Mouse (Mus musculus): ENCODE results near the gene Hist4h4.

- TF ChIP-seq CTCF (IDR thresholded peaks at IDR 0.05; ENCODE audit: extremely low read depth, insufficient read length, insufficient replicate concordance, low read depth, low read length) (no peak), POLR2A (IDR thresholded peaks at IDR 0.05; ENCODE audit: low read depth, low read length) (no peak)
These were observed 3.5 kb downstream of the Hist4h4 start for GRCm38 (mm10) chr6:136800710-136801109.
